Mouse (Mus musculus) left cerebral cortex, adult 2 months (tissue): ENCODE results near the gene Bcl2l12. TPM values are rescaled to one million over a fixed set of nuclear protein-coding genes. Genes with fewer than 3 reads are reported as not detected.
A peak's percentile ranks its signal among the peaks of the same experiment; 100 is the strongest.

Experiments used
- DNase-seq, 2 experiments: peaks; one replicate each; pipeline ENCODE4 v3.0.0; 2021 to 2022; ENCODE audit warnings: low spot score in 2 of 2, mixed read lengths in 1 of 2; ENCODE audit errors: extremely low spot score in 1 of 2
- H3K27ac ChIP-seq: fragments of 200-600 bp; 2 replicates; pipeline ENCODE4 v1.8.1; 2022
- H3K4me3 ChIP-seq: fragments of 200-600 bp; 2 replicates; pipeline ENCODE4 v1.8.1; 2022
- CTCF ChIP-seq: fragments of 200-600 bp; IDR thresholded peaks from 2 replicates; pipeline ENCODE4 v1.8.1; 2022; ENCODE audit warnings: antibody characterized with exemption, mild to moderate bottlenecking, moderate library complexity
- intact Hi-C: fragments of 180-260 bp; cut with DNase I; formaldehyde crosslinking; loops from one replicate; pipeline ENCODE4 v1.15.1; 2025
- total RNA-seq, 2 experiments: library from RNA; stranded (reverse); gene quantifications; 2 replicates each; pipeline ENCODE4 v1.2.3; 2021

The Bcl2l12 gene
- total RNA-seq, 2 experiments from 2014 or later, result 3.0 to 3.8 TPM

DNA sequence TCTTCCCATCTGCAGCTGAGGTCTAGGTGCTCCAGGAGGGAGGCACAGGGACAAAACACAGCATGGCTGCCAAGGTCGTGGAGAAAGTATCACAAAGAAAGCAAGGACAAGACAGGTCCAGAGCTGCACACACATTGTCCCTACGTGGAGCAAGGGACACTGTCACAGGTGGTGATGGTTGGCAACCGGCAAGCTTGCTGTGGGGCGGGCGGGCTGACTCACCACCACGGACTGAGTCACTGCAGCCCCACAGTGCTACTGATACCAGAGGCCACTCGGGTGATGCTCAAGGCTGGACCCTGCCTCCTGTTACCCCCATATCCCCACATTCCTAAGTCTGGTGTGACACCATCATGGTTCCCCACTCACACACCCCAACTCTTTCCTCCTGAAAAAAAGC lies 3.9 kb upstream of the Bcl2l12 start:
- intact Hi-C loops, result no loop called here

DNA sequence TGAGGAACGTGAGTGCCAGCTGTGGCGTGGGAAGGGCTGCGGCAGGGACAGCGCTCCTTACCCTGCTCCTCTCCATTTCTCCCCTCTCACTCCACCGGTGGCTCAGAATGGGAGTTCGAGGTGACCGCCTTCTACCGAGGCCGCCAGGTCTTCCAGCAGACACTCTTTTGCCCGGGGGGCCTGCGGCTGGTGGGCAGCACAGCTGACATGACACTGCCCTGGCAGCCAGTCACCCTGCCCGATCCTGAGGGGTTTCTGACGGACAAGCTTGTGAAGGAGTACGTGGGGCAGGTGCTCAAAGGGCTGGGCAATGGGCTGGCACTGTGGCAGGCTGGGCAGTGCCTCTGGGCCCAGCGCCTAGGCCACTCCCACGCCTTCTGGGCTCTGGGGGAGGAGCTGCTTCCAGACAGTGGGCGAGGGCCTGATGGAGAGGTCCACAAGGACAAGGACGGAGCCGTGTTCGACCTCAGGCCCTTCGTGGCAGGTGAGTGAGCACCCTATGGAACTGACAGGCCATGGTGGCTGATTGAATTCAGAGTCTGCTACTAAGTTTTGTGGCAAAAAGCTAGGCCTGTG lies 2.1 kb upstream of the Bcl2l12 start:
- intact Hi-C loops, result no loop called here
- no peak for DNase-seq
- no peak for TF ChIP-seq CTCF
- no peak overlapping the region for H3K4me3 ChIP-seq
- no peak overlapping the region for H3K27ac ChIP-seq

More for the DNA sequence above, 3.9 kb upstream of the Bcl2l12 start:
- no peak for DNase-seq
- no peak for TF ChIP-seq CTCF
- Histone ChIP-seq H3K27ac (no peak overlapping the region), H3K4me3 (no peak overlapping the region)

DNA sequence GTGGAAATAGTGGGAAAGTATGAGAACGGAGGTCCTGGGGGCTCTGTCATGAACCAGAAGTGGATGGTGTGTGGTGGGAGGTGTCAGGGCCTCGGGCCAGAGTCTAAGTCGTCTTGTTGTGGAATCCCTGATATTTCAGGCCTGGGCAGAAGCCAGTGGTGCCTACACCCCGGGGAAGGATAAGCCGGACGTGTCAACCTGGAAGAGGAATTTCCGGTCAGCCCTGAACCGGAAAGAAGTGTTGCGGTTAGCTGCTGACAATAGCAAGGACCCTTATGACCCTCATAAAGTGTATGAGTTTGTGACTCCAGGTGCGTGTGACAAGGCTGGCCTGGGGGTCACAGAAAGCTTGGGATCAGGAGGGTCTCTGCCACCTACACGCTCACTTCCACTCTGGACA lies 1.2 kb upstream of the Bcl2l12 start:
- TF ChIP-seq CTCF, result no peak
- intact Hi-C loops, result loop anchor here (2.0 kb wide), 1 partner anchor 15 kb away; no protein-coding TSS in a partner anchor
- no peak overlapping the region for H3K4me3 ChIP-seq

DNA sequence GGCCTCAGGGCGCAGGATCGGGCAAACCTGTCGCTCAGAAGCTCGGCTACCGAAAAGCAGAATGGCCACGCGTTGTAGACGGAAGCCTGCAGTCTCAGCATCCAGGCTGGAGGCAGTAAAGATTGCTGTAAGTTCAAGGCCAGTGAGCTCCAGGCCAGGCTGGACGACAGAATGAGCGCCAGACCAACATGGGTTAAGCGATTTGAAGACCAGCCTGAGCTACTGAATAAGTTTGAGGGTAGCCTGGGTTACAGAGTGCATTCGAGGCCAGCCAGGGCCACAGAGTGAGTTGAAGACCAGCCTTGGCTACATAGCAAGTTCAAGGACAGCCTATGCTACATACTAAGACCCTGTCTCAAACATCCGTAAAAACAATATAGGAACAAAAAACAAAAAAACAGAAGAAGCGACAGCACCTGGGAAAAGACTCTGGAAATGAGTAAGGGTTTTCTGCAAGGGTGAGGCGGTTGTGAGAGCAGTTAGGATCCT lies 528 bp downstream of the Bcl2l12 start:
- Histone ChIP-seq H3K27ac (peak overlapping the region; percentile 75), H3K4me3 (peak overlapping the region; percentile 76)
- DNase-seq, result no peak
- intact Hi-C loops, result loop anchor here (2.0 kb wide), 1 partner anchor 17 kb away; no protein-coding TSS in a partner anchor
- TF ChIP-seq CTCF, result no peak

More for the DNA sequence above, 1.2 kb upstream of the Bcl2l12 start:
- no peak overlapping the region for H3K27ac ChIP-seq
- no peak for DNase-seq

DNA sequence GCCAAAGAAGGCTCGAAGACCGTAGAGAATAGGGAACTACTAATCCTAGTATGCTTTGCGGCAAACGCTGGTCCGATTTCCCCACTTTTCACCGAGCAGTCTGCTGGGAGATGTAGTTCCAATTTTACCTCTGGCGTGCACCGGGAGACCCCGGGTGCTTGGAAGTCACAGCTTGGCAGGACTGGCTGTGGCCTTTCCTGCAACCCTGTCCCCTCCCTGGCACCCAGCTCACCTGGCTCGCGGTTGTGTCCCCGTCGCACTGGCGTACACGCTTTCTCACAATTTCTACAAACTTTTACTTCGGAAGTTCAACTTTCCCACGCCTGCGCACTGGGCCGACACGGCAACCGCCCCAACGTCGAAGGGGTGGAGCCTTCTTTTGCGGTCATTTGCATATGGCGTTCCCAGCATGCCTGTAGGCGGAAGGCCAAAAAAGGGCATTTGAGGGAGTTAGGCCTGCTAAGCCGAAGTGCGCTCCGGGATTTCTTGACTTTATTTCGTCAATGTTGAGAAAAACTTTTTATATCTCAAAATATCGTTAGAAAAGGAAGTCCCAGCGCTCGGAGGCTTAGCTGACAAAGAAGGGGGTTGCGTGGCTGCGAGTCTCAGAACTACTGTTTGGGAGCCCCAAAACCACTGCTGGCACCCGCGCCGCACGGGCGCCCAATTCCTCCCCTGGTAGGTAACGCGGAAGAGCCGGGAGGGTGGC lies 1.1 kb downstream of the Bcl2l12 start, which contains the start of gene Irf3:
TSS of gene Irf3 (plus strand) at position 418 of the 709 bp plus-strand sequence.
- peak within 1 kb of the TSS; percentile 76 for H3K27ac ChIP-seq
- no peak for TF ChIP-seq CTCF
- DNase-seq, result peak; percentile 94 to 95
- peak within 1 kb of the TSS; percentile 76 for H3K4me3 ChIP-seq
- intact Hi-C loops, result no loop called here

DNA sequence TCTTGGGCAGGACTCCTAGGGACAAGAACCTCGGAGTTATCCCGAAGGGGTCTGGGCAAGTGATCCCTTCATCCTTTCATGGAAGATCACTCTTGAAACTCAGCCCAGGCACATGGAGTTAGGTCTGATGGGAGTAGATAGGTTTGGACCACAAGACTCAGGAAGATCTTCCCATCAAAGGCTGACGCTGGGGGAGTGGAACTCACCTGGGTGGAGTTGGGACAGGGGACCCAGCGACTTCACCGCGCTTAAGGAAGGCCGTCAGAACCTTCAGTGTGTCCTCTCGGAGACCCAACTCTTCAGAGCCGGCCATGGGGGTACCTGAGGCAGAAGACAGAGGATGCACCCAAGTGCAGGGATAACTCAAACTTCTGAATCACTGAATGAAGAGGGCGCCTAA lies 1.8 kb downstream of the Bcl2l12 start:
- H3K27ac ChIP-seq, result no peak overlapping the region
- H3K4me3 ChIP-seq, result peak overlapping the region; percentile 76
- no peak for TF ChIP-seq CTCF
- DNase-seq, result no peak
- intact Hi-C loops, result no loop called here

DNA sequence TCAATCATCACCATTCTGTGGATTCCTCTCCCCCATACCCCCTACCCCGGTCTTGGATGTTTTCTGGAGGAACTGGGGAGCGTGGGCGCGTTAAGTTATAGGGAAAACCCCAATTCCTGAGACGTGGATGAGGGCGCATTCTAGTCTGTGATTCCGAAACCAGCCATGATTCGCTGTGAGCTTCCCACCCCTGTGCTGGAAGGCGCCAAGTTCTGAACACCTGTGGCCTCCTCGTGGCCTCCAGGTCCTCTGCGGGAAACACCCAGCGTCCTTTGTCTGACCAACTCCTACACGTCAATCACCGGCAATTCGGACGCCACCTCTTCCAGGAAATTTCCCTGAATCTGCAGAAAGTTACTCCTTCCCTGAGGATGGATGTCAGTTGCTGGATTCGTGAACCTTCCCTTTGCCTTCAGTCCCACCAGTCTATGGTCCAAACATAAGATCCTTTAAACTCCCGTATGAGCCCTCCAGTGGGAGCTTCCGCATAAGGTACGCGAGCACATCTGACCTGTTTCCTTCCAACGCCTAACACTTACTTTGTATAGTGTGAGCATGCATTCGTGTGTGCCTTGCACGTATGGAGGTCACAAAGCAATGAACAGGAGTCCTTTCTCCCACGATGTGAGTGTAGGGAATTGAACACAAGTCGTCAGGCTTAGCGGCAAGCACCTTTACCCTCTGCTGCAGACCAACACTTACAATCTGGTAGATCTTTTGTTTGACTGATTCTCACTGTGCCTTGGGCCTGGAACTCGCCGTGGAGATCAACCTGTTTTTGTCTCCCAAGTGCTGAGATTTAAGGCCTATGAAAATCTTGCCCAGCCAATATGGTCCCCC lies 11.4 kb downstream of the Bcl2l12 start:
- peak overlapping the region; percentile 56 for H3K4me3 ChIP-seq
- no peak for DNase-seq
- intact Hi-C loops, result no loop called here
- TF ChIP-seq CTCF, result no peak
- peak overlapping the region; percentile 88 for H3K27ac ChIP-seq

DNA sequence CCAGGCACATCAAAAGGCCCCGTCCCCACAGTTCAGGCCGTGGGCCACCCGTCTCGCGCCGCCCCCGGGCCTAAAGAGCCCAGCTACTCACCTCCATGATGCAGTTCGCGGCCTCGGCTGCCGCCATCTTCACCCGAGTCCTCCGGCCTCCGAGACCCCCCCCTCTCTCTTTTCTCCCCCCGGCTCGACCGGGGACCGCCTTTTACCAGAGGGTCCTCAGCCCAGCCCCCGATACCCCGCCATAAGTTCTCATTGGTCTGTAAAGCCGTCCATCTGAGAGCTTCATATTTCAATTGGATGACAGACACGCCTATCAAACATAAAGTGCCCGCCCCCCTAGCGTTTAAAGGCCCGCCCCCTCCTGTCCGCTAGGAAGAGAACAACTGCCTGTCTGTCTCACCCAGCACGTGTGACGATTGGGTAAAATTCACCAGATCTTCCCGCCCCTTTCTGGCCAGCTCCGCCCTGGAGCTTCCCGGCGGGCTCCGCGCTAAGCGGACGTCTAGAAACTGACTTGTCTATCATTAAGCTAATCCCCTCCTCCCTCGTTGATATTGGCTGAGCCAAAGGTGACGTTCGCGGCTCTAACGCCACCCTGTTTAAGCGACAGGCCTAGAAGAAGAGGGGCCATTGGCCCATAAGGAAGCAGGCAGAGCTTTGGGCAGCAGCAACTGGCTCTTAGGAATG lies 12.2 kb downstream of the Bcl2l12 start, which contains the start of gene Prmt1:
TSS of gene Prmt1 (minus strand) at position 377 of the 687 bp plus-strand sequence.
- no peak for TF ChIP-seq CTCF
- intact Hi-C loops, result no loop called here

DNA sequence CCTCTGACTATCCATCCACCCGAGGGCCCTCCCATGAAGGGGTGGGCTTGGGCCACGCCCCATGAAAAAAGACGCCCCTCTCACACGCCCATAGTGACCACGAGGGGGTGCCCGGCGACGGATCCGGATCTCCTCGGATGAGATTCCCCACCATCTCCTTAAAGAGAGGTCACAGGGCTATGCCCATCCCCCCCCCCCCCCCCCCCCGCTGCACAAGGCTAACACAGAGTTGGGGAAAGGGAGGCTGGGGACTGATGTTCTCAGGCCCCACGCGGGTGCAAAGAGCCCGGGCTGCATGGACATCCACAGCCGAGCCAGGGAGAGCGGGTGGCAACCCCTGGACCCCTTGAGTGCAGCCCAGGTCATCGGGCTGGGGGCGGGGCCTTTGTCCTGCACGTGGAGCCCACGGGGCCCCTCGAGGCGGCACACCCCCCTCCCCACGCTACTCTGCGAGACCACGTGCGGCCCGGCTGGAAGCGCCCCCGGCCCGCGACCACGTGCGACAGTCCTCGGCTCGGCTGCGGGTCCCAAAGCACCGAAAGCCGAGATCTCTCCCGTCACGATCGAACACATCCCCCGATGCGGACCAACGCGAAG lies 12.8 kb downstream of the Bcl2l12 start:
- peak; percentile 27 for TF ChIP-seq CTCF
- Histone ChIP-seq H3K4me3 (peak overlapping the region; percentile 97), H3K27ac (peak overlapping the region; percentile 96)
- DNase-seq, result peak; percentile 43 to 62
- intact Hi-C loops, result no loop called here

More for the DNA sequence above, 12.2 kb downstream of the Bcl2l12 start, which contains the start of gene Prmt1:
- H3K27ac ChIP-seq, result peak within 1 kb of the TSS; percentile 96
- peak; percentile 95 to 98 for DNase-seq
- peak within 1 kb of the TSS; percentile 97 for H3K4me3 ChIP-seq

DNA sequence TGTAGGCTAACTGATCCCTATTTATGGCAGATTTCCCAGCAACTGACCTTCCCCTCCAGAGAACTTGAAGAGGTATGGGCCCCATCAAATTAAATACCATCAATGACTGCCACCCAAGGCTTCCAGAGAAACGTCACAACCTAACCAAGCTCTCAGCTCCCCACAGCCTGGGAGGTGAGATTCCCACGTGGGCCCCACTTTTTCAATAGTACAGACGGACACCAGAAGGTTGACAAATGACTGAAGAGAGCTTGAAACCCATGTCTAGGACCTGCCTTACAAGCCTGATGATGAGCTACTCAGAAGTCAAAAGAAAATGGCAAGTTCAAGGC lies 13.7 kb downstream of the Bcl2l12 start:
- intact Hi-C loops, result loop anchor here (5.0 kb wide), 1 partner anchor 83 kb away; no protein-coding TSS in a partner anchor
- TF ChIP-seq CTCF, result no peak
- no peak overlapping the region for H3K27ac ChIP-seq
- no peak overlapping the region for H3K4me3 ChIP-seq
- DNase-seq, result no peak
